Mouse (Mus musculus) intestine, embryonic 15.5 days (tissue): Measurements from ENCODE around the gene D430042O09Rik. TPM values are rescaled to one million over a fixed set of nuclear protein-coding genes. Genes with fewer than 3 reads are reported as not detected.

Experiments used
- ATAC-seq: fragments of 200-750 bp; cut with Nextera tagmentation; 2 replicates; pipeline ENCODE4 v1.8.0; 2017; ENCODE audit warnings: moderate TSS enrichment, moderate library complexity
- H3K27ac ChIP-seq: fragments of 300-500 bp; sonication (generic); 2 replicates; pipeline ENCODE4 v1.5.1; 2015; ENCODE audit warnings: mild to moderate bottlenecking, inconsistent platforms
- H3K27me3 ChIP-seq: fragments of 300-500 bp; sonication (generic); replicated peaks from 2 replicates; pipeline ENCODE4 v1.6.1; 2015; ENCODE audit warnings: inconsistent platforms
- H3K36me3 ChIP-seq: fragments of 300-500 bp; sonication (generic); 2 replicates; pipeline ENCODE4 v1.6.1; 2015; ENCODE audit warnings: inconsistent platforms
- H3K4me1 ChIP-seq: fragments of 300-500 bp; sonication (generic); replicated peaks from 2 replicates; pipeline ENCODE4 v1.6.1; 2015; ENCODE audit warnings: inconsistent platforms
- H3K4me2 ChIP-seq: fragments of 300-500 bp; sonication (generic); replicated peaks from 2 replicates; pipeline ENCODE4 v1.6.1; 2015; ENCODE audit warnings: mild to moderate bottlenecking, inconsistent platforms
- H3K4me3 ChIP-seq: fragments of 300-500 bp; sonication (generic); replicated peaks from 2 replicates; pipeline ENCODE4 v1.5.1; 2015; ENCODE audit warnings: inconsistent platforms
- H3K9ac ChIP-seq: fragments of 300-500 bp; sonication (generic); 2 replicates; pipeline ENCODE4 v1.6.1; 2015; ENCODE audit warnings: inconsistent platforms
- H3K9me3 ChIP-seq: fragments of 300-500 bp; sonication (generic); 2 replicates; pipeline ENCODE4 v1.6.1; 2016; ENCODE audit warnings: inconsistent platforms
- WGBS: fragments of 180-500 bp; shearing (Covaris S2); methylation state at CpG from one replicate; pipeline ENCODE4 v1.1.7; 2015; 5-methylcytosine and 5-hydroxymethylcytosine counted together
- polyA plus RNA-seq: library from polyadenylated mRNA; unstranded; fragments of >200 nt; fragmentation: Nextera tagmentation; extraction: Ambion mirVana; gene quantifications from 2 replicates; pipeline ENCODE4 v1.2.1, GENCODE M21; 2015

Gene D430042O09Rik
- polyA plus RNA-seq, 1 experiment from 2014 or later: 5.5 TPM

DNA sequence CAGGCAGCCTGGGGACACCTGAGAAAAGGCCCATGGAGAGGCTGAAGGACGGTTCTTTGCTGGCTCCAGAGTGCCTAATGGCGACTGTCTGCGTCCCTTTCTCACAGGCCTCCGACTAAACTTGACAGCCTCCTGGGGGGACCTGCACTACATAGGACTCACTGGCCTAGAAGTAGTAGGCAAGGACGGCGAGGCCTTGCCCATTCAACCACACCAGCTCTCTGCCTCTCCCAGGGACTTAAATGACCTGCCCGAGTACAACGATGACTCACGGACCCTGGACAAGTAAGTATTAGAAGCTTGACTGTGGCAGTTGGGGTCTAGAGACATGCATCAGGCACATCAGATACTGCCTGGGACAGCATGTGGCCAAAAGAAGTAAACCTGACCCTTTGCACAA lies 152.7 kb downstream of the D430042O09Rik start:
- 0 out of 2 replicates have a peak, but pooled peaks cover 6% of the 10 kb centered on the region for H3K4me1 ChIP-seq
- ATAC-seq: no peak
- H3K4me2 ChIP-seq: no peak overlapping the region
- H3K27me3 ChIP-seq: no peaks in the 10 kb centered on the region
- H3K9ac ChIP-seq: no peak overlapping the region
- no peak overlapping the region for H3K4me3 ChIP-seq
- H3K27ac ChIP-seq: no peak overlapping the region
- no peaks in the 10 kb centered on the region for H3K9me3 ChIP-seq
- no peaks in the 10 kb centered on the region for H3K36me3 ChIP-seq
- WGBS: 91% methylated on average over 9 of the region's 9 CpGs

DNA sequence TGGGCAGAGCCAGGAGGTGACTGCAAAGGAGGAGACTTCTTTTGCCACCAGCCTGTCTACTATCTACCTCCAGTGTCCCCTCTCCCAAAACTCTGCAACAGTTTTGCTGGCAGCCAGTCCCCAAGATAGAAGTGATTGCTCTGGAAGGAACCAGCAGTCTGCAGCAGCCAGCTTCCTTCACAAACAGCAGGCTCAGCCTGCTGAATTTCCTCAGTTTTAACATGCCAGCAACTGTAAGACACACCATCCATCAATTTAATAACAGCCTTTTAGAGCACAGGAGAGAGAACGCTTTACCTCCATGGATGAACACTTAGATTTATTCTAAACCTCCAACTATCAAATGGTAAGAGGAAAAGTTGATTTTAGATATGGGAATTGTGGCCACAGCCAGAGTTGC lies 156.3 kb downstream of the D430042O09Rik start:
- Histone ChIP-seq H3K36me3 (no peaks in the 10 kb centered on the region), H3K9me3 (no peaks in the 10 kb centered on the region), H3K27me3 (no peaks in the 10 kb centered on the region), H3K4me2 (no peak overlapping the region), H3K27ac (no peak overlapping the region), H3K9ac (no peak overlapping the region), H3K4me1 (0 out of 2 replicates have a peak, but pooled peaks cover 6% of the 10 kb centered on the region), H3K4me3 (no peak overlapping the region)
- 43% methylated on average over 1 of the region's 1 CpGs for WGBS
- no peak for ATAC-seq

DNA sequence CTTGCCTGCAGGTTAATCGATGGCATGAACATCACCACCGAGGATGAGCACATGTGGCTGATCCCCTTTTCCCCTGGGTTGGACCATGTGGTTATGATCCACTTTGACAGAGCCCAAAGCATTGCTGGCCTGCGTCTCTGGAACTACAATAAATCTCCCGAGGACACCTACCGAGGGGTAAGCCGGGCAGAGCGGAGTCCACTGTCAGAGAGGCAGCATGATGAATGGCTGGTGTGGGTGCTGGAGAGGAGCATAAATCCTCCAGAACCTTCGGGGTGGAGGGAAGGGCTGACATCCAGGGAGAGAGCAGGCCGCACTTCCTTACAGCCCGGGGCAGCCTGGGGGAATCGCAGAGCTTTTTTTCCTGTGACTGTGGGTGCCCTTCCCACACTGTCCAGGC lies 157.5 kb downstream of the D430042O09Rik start:
- WGBS: 33% methylated on average over 11 of the region's 11 CpGs
- ATAC-seq: peak; percentile 31; the same call in 1 of the 2 replicates
- H3K4me1 ChIP-seq: 0 out of 2 replicates have a peak, but pooled peaks cover 6% of the 10 kb centered on the region

DNA sequence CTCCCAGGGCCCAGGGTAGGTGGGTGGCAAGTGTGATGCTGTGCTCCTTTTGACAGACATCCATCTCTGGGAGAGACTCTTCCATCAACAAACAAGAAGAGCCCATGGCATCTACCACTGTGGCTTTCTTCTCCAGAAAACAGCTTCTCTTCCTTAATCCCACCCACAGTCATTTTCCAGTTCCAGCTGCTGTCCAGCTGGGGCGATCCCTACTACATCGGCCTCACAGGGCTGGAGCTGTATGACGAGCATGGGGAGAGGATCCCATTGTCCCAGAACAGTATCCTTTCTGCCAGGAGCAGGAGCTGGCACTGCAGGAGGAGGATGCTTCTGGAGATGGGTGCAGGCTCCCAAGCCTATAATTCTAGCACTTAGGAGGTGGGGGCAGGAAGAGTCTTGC lies 160.9 kb downstream of the D430042O09Rik start:
- H3K36me3 ChIP-seq: no peaks in the 10 kb centered on the region
- ATAC-seq: no peak; the same call in 1 of the 2 replicates
- WGBS: 61% methylated on average over 3 of the region's 3 CpGs

More for the DNA sequence above, 157.5 kb downstream of the D430042O09Rik start:
- Histone ChIP-seq H3K4me2 (no peak overlapping the region), H3K4me3 (no peak overlapping the region), H3K9me3 (no peaks in the 10 kb centered on the region), H3K27ac (no peak overlapping the region), H3K27me3 (no peaks in the 10 kb centered on the region), H3K9ac (no peak overlapping the region), H3K36me3 (no peaks in the 10 kb centered on the region)

DNA sequence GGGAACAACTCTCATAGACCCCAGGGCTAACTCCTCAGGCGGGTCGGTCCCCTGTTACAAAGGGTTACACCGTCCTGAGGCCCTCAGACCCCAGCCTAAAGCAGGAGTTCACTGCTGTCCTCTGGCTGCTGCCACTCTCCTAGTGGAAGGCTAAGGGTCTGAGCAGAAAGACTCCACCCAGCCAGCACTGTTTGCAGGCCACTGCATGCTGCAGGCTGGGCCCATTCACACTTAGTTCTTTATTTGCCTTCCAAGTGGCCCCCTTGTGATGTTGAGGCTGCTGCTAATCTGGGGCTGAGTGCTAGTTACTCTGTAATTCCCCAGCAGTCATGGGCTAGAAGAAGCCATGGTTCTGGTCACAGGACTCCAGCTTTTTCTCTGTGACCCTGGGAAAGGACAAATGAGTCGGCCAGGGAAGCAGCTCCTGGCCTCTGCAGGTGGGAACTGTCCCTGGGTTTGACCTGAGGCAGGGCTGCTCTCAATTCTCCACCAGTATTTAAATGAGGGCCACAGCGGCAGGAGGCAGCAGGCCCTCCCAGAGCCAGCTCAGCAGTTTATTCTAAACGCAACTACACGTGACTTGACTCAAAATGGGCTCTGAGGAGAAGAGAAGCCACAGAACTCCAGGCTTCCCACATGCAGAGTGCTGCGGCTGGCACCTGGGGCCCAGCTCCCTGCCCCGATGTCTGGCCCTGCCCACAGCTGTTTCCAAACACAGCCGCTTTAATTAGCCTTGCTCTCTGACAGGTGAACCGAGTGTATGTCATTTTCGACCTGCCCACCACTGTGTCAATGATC lies 163.9 kb downstream of the D430042O09Rik start:
- Histone ChIP-seq H3K9ac (no peak overlapping the region), H3K4me3 (no peak overlapping the region), H3K27me3 (no peaks in the 10 kb centered on the region), H3K4me1 (peaks cover 6% of the 10 kb centered on the region; the same call in 1 of the 2 replicates), H3K4me2 (no peak overlapping the region), H3K9me3 (no peaks in the 10 kb centered on the region), H3K27ac (no peak overlapping the region), H3K36me3 (no peaks in the 10 kb centered on the region)
- ATAC-seq: peak; percentile 48
- 42% methylated on average over 12 of the region's 12 CpGs for WGBS

More for the DNA sequence above, 160.9 kb downstream of the D430042O09Rik start:
- H3K4me3 ChIP-seq: no peak overlapping the region
- H3K4me1 ChIP-seq: peaks cover 11% of the 10 kb centered on the region; the same call in 1 of the 2 replicates
- H3K27me3 ChIP-seq: no peaks in the 10 kb centered on the region
- H3K9me3 ChIP-seq: no peaks in the 10 kb centered on the region
- H3K9ac ChIP-seq: no peak overlapping the region
- H3K27ac ChIP-seq: no peak overlapping the region
- no peak overlapping the region for H3K4me2 ChIP-seq

DNA sequence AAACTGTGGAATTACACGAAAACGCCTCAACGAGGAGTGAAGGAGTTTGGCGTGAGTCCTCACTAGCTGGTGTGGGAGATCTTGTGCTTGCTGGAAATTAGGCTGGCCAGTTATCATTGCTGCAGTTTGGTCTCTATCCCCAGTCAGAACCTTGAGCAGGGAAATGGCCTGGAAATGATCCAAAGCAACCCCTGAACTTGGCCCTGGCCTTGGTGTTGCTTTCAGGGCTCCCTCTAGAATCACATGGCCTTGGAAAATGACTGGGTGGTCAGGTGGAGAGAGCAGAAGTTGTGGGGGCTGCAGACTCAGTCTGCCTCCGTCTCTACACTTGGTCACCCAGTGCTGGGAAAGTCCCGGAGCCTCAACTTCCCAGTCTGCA lies 164.5 kb downstream of the D430042O09Rik start:
- Histone ChIP-seq H3K4me2 (no peak overlapping the region), H3K4me3 (no peak overlapping the region), H3K9me3 (no peaks in the 10 kb centered on the region), H3K27me3 (no peaks in the 10 kb centered on the region), H3K36me3 (no peaks in the 10 kb centered on the region), H3K4me1 (peaks cover 6% of the 10 kb centered on the region; the same call in 1 of the 2 replicates), H3K9ac (no peak overlapping the region), H3K27ac (no peak overlapping the region)
- 65% methylated on average over 6 of the region's 6 CpGs for WGBS
- ATAC-seq: no peak

DNA sequence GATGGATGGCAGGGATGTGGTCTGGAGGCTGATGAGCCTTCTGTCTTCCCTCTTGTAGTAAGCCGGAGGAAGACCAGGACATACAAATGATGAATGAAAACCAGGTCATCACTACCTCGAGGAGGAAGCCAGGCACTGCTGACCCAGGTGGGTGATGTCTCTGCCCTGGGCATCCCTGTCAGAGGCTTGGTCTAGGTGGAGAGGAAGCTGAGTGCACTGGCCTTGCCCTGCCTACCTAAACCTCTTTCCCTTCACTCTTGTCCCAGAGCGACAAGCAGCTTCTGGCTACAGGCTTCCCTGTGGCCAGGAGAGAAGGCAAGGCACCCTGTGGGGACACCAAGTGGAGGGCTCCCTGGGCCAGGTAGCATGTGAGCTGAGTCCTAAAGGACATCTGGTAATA lies 165.2 kb downstream of the D430042O09Rik start:
- H3K4me3 ChIP-seq: no peak overlapping the region
- no peak overlapping the region for H3K27ac ChIP-seq
- no peaks in the 10 kb centered on the region for H3K36me3 ChIP-seq
- no peaks in the 10 kb centered on the region for H3K27me3 ChIP-seq
- no peak overlapping the region for H3K4me2 ChIP-seq
- no peaks in the 10 kb centered on the region for H3K9me3 ChIP-seq
- H3K4me1 ChIP-seq: peaks cover 6% of the 10 kb centered on the region; the same call in 1 of the 2 replicates
- WGBS: 74% methylated on average over 3 of the region's 3 CpGs
- ATAC-seq: no peak
- no peak overlapping the region for H3K9ac ChIP-seq

DNA sequence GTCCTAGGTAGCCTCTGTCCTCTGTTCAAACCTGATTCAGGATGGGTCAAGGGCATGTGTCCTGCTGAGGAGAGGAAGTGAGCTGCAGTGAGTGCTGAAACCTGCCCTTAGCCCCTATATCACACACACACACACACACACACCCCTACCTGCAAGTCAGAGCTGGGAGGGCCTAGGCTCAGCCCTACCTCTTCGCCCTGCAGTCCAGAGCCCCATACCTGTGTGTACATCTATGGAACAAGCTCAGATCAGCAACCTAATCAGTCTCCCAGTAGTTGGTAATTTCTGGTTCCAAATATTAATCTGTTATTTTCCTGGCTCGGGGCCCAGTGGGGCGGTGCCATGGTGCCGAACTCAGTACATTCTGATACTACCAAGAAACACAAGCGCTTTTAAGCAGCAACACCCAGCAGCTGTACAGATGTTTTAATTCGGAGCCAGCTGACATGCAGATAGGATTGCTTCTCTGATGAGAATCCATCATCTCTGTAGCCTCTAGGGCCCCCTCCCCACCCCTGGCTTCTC lies 166.3 kb downstream of the D430042O09Rik start:
- H3K36me3 ChIP-seq: no peaks in the 10 kb centered on the region
- no peak overlapping the region for H3K9ac ChIP-seq
- no peaks in the 10 kb centered on the region for H3K9me3 ChIP-seq
- no peak for ATAC-seq
- no peak overlapping the region for H3K4me3 ChIP-seq
- whole genome bisulfite sequencing: 72% methylated on average over 6 of the region's 6 CpGs
- no peak overlapping the region for H3K27ac ChIP-seq
- no peak overlapping the region for H3K4me2 ChIP-seq
- no peaks in the 10 kb centered on the region for H3K27me3 ChIP-seq
- H3K4me1 ChIP-seq: peaks cover 6% of the 10 kb centered on the region; the same call in 1 of the 2 replicates

DNA sequence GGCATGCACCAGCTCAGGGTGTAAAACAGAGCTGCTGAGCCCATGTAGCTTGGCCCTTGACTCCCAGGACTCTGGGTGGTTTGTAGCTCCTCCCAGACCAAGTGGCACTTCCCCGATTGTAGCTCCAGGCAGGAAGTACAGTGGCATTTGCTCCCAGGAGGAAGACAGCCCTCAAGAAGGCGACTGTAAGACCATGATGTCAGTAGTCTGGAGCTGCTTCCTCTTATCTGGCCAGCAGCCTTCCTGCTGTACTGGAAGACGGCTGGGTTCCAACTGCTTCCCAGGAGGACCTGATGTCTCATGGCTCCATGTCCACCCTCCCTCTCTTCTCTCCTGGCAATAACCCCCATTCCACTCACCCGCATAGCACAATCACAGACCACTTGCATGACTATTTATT lies 170.4 kb downstream of the D430042O09Rik start:
- Histone ChIP-seq H3K36me3 (no peaks in the 10 kb centered on the region), H3K4me3 (no peak overlapping the region), H3K27me3 (no peaks in the 10 kb centered on the region), H3K9me3 (no peaks in the 10 kb centered on the region), H3K9ac (no peak overlapping the region), H3K4me2 (no peak overlapping the region), H3K4me1 (no peaks in the 10 kb centered on the region), H3K27ac (no peak overlapping the region)
- WGBS: 59% methylated on average over 4 of the region's 4 CpGs
- ATAC-seq: no peak

DNA sequence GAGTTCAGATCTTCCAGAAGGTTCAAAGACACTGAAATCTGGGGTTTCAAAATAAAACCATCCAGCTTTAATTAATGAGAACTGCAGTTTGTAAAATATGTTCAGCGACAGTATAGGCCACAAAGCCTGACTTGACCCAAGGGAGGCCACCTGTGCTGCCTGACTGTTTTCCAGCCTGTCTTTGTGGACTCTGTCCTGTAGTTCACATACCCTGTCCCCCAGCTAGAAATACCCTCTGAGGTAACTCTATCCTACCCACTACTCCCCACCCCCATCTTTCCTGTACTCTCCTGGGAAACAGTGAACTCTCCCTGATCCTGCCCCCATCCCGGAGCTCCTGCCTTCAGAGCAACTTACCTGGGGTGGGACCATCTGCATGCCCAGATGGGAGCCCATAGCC lies 175.5 kb downstream of the D430042O09Rik start:
- no peak overlapping the region for H3K9ac ChIP-seq
- no peaks in the 10 kb centered on the region for H3K36me3 ChIP-seq
- no peak for ATAC-seq
- no peak overlapping the region for H3K27ac ChIP-seq
- no peaks in the 10 kb centered on the region for H3K9me3 ChIP-seq
- H3K4me2 ChIP-seq: no peak overlapping the region
- no peaks in the 10 kb centered on the region for H3K27me3 ChIP-seq
- 84% methylated on average over 2 of the region's 2 CpGs for WGBS
- H3K4me3 ChIP-seq: no peak overlapping the region
- H3K4me1 ChIP-seq: no peaks in the 10 kb centered on the region

DNA sequence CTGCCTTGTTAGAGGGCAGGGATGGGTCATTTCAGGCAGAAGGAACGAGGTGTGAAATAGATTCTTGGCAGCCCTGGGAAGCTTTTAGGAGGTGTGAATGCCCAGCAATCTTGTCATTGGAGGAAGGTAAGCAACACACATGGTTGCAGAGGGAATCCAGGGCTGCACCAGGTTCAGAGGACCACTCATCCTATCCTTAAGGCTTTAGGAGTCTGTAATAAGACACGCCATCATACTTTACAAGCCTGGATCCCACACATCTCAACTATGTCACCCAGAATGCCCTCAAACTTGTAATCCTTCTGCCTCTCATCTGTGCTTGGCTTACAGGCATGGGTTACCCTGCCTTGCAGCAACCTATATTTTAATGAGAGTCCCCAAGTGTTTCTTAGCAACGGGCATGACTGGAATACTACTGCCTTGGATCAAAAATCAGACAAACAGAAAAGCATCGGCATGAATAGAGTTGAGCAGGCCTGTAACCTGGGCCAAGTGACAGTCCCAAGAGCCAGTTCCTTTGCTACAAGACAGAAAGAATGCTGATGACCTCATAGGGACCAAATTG lies 178.5 kb downstream of the D430042O09Rik start:
- Histone ChIP-seq H3K36me3 (no peaks in the 10 kb centered on the region), H3K4me2 (no peak overlapping the region), H3K9me3 (no peaks in the 10 kb centered on the region), H3K4me3 (no peak overlapping the region), H3K9ac (no peak overlapping the region), H3K27me3 (no peaks in the 10 kb centered on the region), H3K4me1 (no peaks in the 10 kb centered on the region), H3K27ac (no peak overlapping the region)
- WGBS: 66% methylated on average over 4 of the region's 4 CpGs
- no peak for ATAC-seq

DNA sequence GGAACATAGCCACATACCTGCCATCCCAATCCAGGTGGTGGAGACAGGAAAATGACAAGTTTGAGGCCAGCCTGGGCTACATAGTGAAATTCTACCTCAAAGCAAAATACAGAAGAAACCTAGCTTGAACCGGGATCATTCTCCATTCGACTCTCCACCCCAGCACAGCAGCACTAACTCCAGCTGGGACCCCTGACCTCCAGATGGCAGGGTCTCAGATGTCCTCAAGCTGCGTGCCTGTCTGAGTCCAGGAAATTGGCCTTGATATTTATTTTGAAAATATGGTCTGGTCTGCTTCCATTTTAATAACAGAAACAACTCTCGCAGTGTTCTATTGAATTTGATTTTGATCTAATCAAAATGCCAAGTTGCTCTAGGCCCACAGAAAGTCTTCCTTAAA lies 179.4 kb downstream of the D430042O09Rik start:
- no peak for ATAC-seq
- WGBS: 51% methylated on average over 4 of the region's 4 CpGs
- Histone ChIP-seq H3K27ac (no peak overlapping the region), H3K4me2 (no peak overlapping the region), H3K27me3 (no peaks in the 10 kb centered on the region), H3K9ac (no peak overlapping the region), H3K4me1 (no peaks in the 10 kb centered on the region), H3K4me3 (no peak overlapping the region), H3K9me3 (no peaks in the 10 kb centered on the region), H3K36me3 (no peaks in the 10 kb centered on the region)
